Mouse (Mus musculus) myocyte (in vitro differentiated cells): ENCODE data around the gene Slc35b3. TPM values are rescaled to one million over a fixed set of nuclear protein-coding genes. Genes with fewer than 3 reads are reported as not detected.

Experiments used
- H3K27me3 ChIP-seq: one replicate; pipeline ENCODE4 v1.6.1; 2011; ENCODE audit not compliant: control insufficient read depth, insufficient read depth, insufficient read length
- H3K36me3 ChIP-seq: one replicate; pipeline ENCODE4 v1.6.1; 2011; ENCODE audit not compliant: control insufficient read depth, insufficient read depth
- H3K4me2 ChIP-seq: one replicate; pipeline ENCODE4 v1.6.1; 2011; ENCODE audit warnings: low read depth, control low read depth
- H3K4me3 ChIP-seq: one replicate; pipeline ENCODE4 v1.5.1; 2011; ENCODE audit warnings: mild to moderate bottlenecking, control low read depth, moderate library complexity
- H3K79me2 ChIP-seq: one replicate; pipeline ENCODE4 v1.6.1; 2011; ENCODE audit not compliant: control insufficient read depth, insufficient read depth
- H3ac ChIP-seq: one replicate; pipeline ENCODE4 v1.6.1; 2011; ENCODE audit not compliant: control insufficient read depth, insufficient read length
- CEBPB ChIP-seq: IDR thresholded peaks from 2 replicates; pipeline ENCODE4 v1.6.1; 2011; ENCODE audit warnings: mild to moderate bottlenecking, moderate library complexity; ENCODE audit not compliant: poor library complexity, insufficient read depth, severe bottlenecking
- E2F4 ChIP-seq: IDR thresholded peaks from one replicate; pipeline ENCODE4 v1.6.1; 2011; ENCODE audit warnings: mild to moderate bottlenecking, control low read depth, moderate library complexity; ENCODE audit not compliant: insufficient read depth
- MAX ChIP-seq: IDR thresholded peaks from one replicate; pipeline ENCODE4 v1.6.1; 2011; ENCODE audit warnings: low read depth, mild to moderate bottlenecking, control low read depth
- MYOD1 ChIP-seq, 3 experiments: IDR thresholded peaks; one replicate each; pipeline ENCODE4 v1.6.1; 2011; ENCODE audit warnings: control low read depth in 2 of 3, low read depth in 2 of 3, mild to moderate bottlenecking in 2 of 3, moderate library complexity in 1 of 3; ENCODE audit not compliant: insufficient read length in 2 of 3, control insufficient read depth in 1 of 3
- MYOG ChIP-seq, 3 experiments: IDR thresholded peaks; one replicate each; pipeline ENCODE4 v1.6.1; 2011; ENCODE audit warnings: control low read depth in 2 of 3, low read depth in 2 of 3, mild to moderate bottlenecking in 2 of 3; ENCODE audit not compliant: insufficient read length in 2 of 3, control insufficient read depth in 1 of 3, insufficient read depth in 1 of 3
- POLR2A ChIP-seq: IDR thresholded peaks from one replicate; pipeline ENCODE4 v1.6.1; 2011; ENCODE audit warnings: low read depth, mild to moderate bottlenecking, control low read depth, moderate library complexity; ENCODE audit not compliant: insufficient read length
- POLR2AphosphoS2 ChIP-seq: IDR thresholded peaks from one replicate; pipeline ENCODE4 v1.6.1; 2011; ENCODE audit warnings: low read depth, control low read depth; ENCODE audit not compliant: insufficient read length
- REST ChIP-seq: IDR thresholded peaks from one replicate; pipeline ENCODE4 v1.6.1; 2011; ENCODE audit warnings: mild to moderate bottlenecking, control low read depth, moderate library complexity; ENCODE audit not compliant: insufficient read depth, insufficient read length
- SRF ChIP-seq: IDR thresholded peaks from one replicate; pipeline ENCODE4 v1.6.1; 2011; ENCODE audit warnings: low read depth; ENCODE audit not compliant: control insufficient read depth, insufficient read length
- TCF12 ChIP-seq: IDR thresholded peaks from one replicate; pipeline ENCODE4 v1.6.1; 2011; ENCODE audit warnings: mild to moderate bottlenecking, control low read depth; ENCODE audit not compliant: poor library complexity, insufficient read depth, severe bottlenecking
- TCF3 ChIP-seq: IDR thresholded peaks from one replicate; pipeline ENCODE4 v1.6.1; 2011; ENCODE audit warnings: low read depth, control low read depth; ENCODE audit not compliant: insufficient read length
- USF1 ChIP-seq: IDR thresholded peaks from one replicate; pipeline ENCODE4 v1.6.1; 2011; ENCODE audit warnings: low read depth, mild to moderate bottlenecking, control low read depth, moderate library complexity
- polyA plus RNA-seq: library from polyadenylated mRNA; unstranded; fragments of >200 nt; fragmentation: generic; extraction: Trizol; gene quantifications from one replicate; pipeline ENCODE4 v1.2.1, GENCODE M21; 2012; ENCODE audit warnings: missing spikeins

The Slc35b3 gene
- polyA plus RNA-seq, 1 experiment, result 10.1 TPM

- Histone ChIP-seq H3K79me2 (no peaks in the 10 kb centered on the region), H3K4me2 (no peak overlapping the region), H3ac (no peak overlapping the region), H3K27me3 (no peaks in the 10 kb centered on the region), H3K4me3 (no peak overlapping the region), H3K36me3 (peaks cover 44% of the 10 kb centered on the region)
- no peak for TF ChIP-seq MAX
- no peak for TF ChIP-seq E2F4
- TF ChIP-seq REST, result no peak
These were observed 24.7 kb downstream of the Slc35b3 start for GRCm38 (mm10) chr13:38935856-38936446.

- no peak for TF ChIP-seq REST
- TF ChIP-seq SRF, result no peak
- no peak for TF ChIP-seq CEBPB
- no peak for TF ChIP-seq POLR2A
- no peak for TF ChIP-seq MAX
- no peak for TF ChIP-seq TCF3
- no peak for TF ChIP-seq TCF12
- TF ChIP-seq POLR2AphosphoS2, result no peak
- no peak for TF ChIP-seq USF1
- TF ChIP-seq MYOG (IDR thresholded peaks at IDR 0.05; ENCODE audit: control insufficient read depth in 1 of 3, insufficient read depth in 1 of 3, insufficient read length in 2 of 3, low read depth in 2 of 3), result no peak
- Histone ChIP-seq H3K36me3 (peaks cover 32% of the 10 kb centered on the region), H3K79me2 (no peaks in the 10 kb centered on the region), H3K4me2 (no peak overlapping the region), H3K27me3 (no peaks in the 10 kb centered on the region), H3K4me3 (no peak overlapping the region), H3ac (no peak overlapping the region)
These were observed 30.7 kb downstream of the Slc35b3 start for GRCm38 (mm10) chr13:38929843-38930578.

GRCm38 (mm10) chr13:38922676-38923075, 38.0 kb downstream of the Slc35b3 start:
- Histone ChIP-seq H3K4me2 (peak overlapping the region; percentile 55), H3K79me2 (no peaks in the 10 kb centered on the region), H3ac (no peak overlapping the region), H3K27me3 (no peaks in the 10 kb centered on the region), H3K36me3 (no peaks in the 10 kb centered on the region), H3K4me3 (no peak overlapping the region)
- TF ChIP-seq POLR2AphosphoS2, result no peak
- TF ChIP-seq POLR2A, result no peak
- TF ChIP-seq SRF, result no peak
- no peak for TF ChIP-seq E2F4
- no peak for TF ChIP-seq MAX
- no peak for TF ChIP-seq REST
- TF ChIP-seq MYOD1 (IDR thresholded peaks at IDR 0.05; ENCODE audit: control insufficient read depth in 1 of 3, insufficient read length in 2 of 3, low read depth in 2 of 3), result no peak
- no peak for TF ChIP-seq CEBPB
- no peak for TF ChIP-seq MYOG (IDR thresholded peaks at IDR 0.05; ENCODE audit: control insufficient read depth in 1 of 3, insufficient read depth in 1 of 3, insufficient read length in 2 of 3, low read depth in 2 of 3)
- TF ChIP-seq USF1, result no peak
- no peak for TF ChIP-seq TCF12

- H3K79me2 ChIP-seq, result no peaks in the 10 kb centered on the region
- H3K27me3 ChIP-seq, result no peaks in the 10 kb centered on the region
- no peak overlapping the region for H3K4me2 ChIP-seq
- no peak overlapping the region for H3K4me3 ChIP-seq
- TF ChIP-seq MYOG (IDR thresholded peaks at IDR 0.05; ENCODE audit: control insufficient read depth in 1 of 3, insufficient read depth in 1 of 3, insufficient read length in 2 of 3, low read depth in 2 of 3) (no peak), POLR2AphosphoS2 (no peak), USF1 (no peak), MAX (no peak), CEBPB (no peak), REST (no peak)
- H3K36me3 ChIP-seq, result no peaks in the 10 kb centered on the region
- H3ac ChIP-seq, result no peak overlapping the region
These were observed 39.4 kb downstream of the Slc35b3 start for GRCm38 (mm10) chr13:38921306-38921705.

- no peak for TF ChIP-seq MYOG (IDR thresholded peaks at IDR 0.05; ENCODE audit: control insufficient read depth in 1 of 3, insufficient read depth in 1 of 3, insufficient read length in 2 of 3, low read depth in 2 of 3)
- no peak for TF ChIP-seq SRF
- no peak for TF ChIP-seq CEBPB
- TF ChIP-seq POLR2A, result no peak
- TF ChIP-seq TCF12, result no peak
- TF ChIP-seq USF1, result no peak
- no peak for TF ChIP-seq E2F4
- no peak for TF ChIP-seq POLR2AphosphoS2
- TF ChIP-seq MYOD1 (IDR thresholded peaks at IDR 0.05; ENCODE audit: control insufficient read depth in 1 of 3, insufficient read length in 2 of 3, low read depth in 2 of 3), result no peak
- TF ChIP-seq TCF3, result no peak
- TF ChIP-seq REST, result no peak
- no peak for TF ChIP-seq MAX
- no peaks in the 10 kb centered on the region for H3K79me2 ChIP-seq
- no peaks in the 10 kb centered on the region for H3K36me3 ChIP-seq
- no peak overlapping the region for H3ac ChIP-seq
- no peak overlapping the region for H3K4me3 ChIP-seq
- no peaks in the 10 kb centered on the region for H3K27me3 ChIP-seq
- H3K4me2 ChIP-seq, result no peak overlapping the region
These were observed 42.3 kb downstream of the Slc35b3 start for GRCm38 (mm10) chr13:38918188-38918885.
